26 mouse cellular contexts compared by ENCODE assay signal in the genomic region with DNA sequence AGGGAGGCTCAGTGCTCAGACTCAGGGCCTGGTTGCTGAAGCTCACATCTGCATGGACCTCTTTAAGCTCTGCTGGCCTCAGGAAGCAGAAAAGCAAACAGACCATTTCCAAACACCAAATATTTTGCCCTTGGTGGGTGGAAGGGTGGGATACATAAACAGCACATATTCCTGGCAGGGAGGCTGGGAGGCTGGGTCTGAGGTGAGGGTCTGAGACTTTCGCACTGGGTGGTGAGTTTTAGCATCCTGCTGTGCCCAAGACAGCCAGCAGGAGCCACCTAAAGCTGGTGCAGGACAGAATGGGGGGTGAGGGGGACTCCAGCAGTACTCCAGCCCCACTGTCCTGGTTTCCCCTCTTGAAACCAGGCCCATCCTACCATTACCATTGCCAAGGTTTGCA.
DNase-seq lines count a peak whose midpoint lies in the region; ATAC-seq and TF ChIP-seq lines count a peak whose summit lies in the region.
"Had no signal": no experiment of that assay in that cellular context is flagged by ENCODE, and none has a peak within 500 bp of the region (broad histone marks: within the 10 kb centered on the region; RNA-seq: fewer than 3 reads in every experiment).

No protein-coding gene starts in this region.

- no peak for TF ChIP-seq POLR2A in small intestine, adult 2 months (IDR thresholded peaks at IDR 0.05; ENCODE audit: low read depth, low read length)

- no peak overlapping the region for H3K4me3 ChIP-seq in intestine, embryonic 16.5 days (ENCODE audit: low read length)
- no peak overlapping the region for H3K4me3 ChIP-seq in intestine, embryonic 15.5 days (replicated peaks)
- no peak overlapping the region for H3K4me3 ChIP-seq in limb, embryonic 13.5 days
- no peak overlapping the region for H3K4me3 ChIP-seq in lung, postnatal 0 days (ENCODE audit: low read depth, low read length)
- no peak overlapping the region for H3K4me3 ChIP-seq in small intestine, adult 2 months (ENCODE audit: low read depth, low read length)
- H3K4me3 ChIP-seq: forebrain, embryonic 12.5 days; heart, embryonic 15.5 days; kidney, embryonic 15.5 days; megakaryocyte, embryonic 14.5 days; neural tube, embryonic 12.5 days had no signal

- H3K9ac ChIP-seq in intestine, embryonic 16.5 days (ENCODE audit: low read depth, low read length), result no peak overlapping the region
- no peak overlapping the region for H3K9ac ChIP-seq in intestine, embryonic 15.5 days
- H3K9ac ChIP-seq in limb, embryonic 13.5 days, result no peak overlapping the region
- H3K9ac ChIP-seq in lung, postnatal 0 days (replicated peaks; ENCODE audit: low read depth), result no peak overlapping the region
- H3K9ac ChIP-seq: forebrain, embryonic 12.5 days; heart, embryonic 15.5 days; kidney, embryonic 15.5 days; neural tube, embryonic 12.5 days had no signal

- no peak for ATAC-seq in intestine, embryonic 16.5 days
- no peak for ATAC-seq in intestine, embryonic 15.5 days
- no peak for ATAC-seq in limb, embryonic 13.5 days (ENCODE audit: low FRiP score, low read depth)
- ATAC-seq in lung, postnatal 0 days, result peak; percentile 61
- ATAC-seq: hindbrain, embryonic 16.5 days had no signal

- H3K4me1 ChIP-seq in intestine, embryonic 16.5 days (ENCODE audit: control insufficient read depth, insufficient read depth, low read length), result no peaks in the 10 kb centered on the region
- H3K4me1 ChIP-seq in intestine, embryonic 15.5 days (replicated peaks), result no peaks in the 10 kb centered on the region
- H3K4me1 ChIP-seq in limb, embryonic 13.5 days, result peaks cover 16% of the 10 kb centered on the region
- no peaks in the 10 kb centered on the region for H3K4me1 ChIP-seq in lung, postnatal 0 days (ENCODE audit: insufficient read depth, low read depth, low read length)
- H3K4me1 ChIP-seq in small intestine, adult 2 months (ENCODE audit: control insufficient read depth, insufficient read depth, insufficient read length, low read length), result no peaks in the 10 kb centered on the region
- H3K4me1 ChIP-seq: heart, embryonic 15.5 days; megakaryocyte, embryonic 14.5 days had no signal

- peak; percentile 18 for DNase-seq in lung, postnatal 0 days (ENCODE audit: low spot score)
- DNase-seq in heart, postnatal 14 days, result no peak
- DNase-seq in thymus, postnatal 4 days, result no peak
- no peak for DNase-seq in gastrocnemius, postnatal 4 days (ENCODE audit: low spot score in 2 of 2)
- DNase-seq: adrenal gland, postnatal 25 days; cerebellum, postnatal 10 days; gastrocnemius, postnatal 25 days; heart, postnatal 4 days; kidney, adult 11 months; kidney, postnatal 4 days; layer of hippocampus, adult 9-11 months; left cerebral cortex, postnatal 4 days; midbrain, embryonic 14.5 days; spleen, adult 18-20 months; thymus, adult 18-20 months; thymus, postnatal 36 days had no signal

- H3K9me3 ChIP-seq in intestine, embryonic 16.5 days (ENCODE audit: control insufficient read depth, low read length), result no peaks in the 10 kb centered on the region
- H3K9me3 ChIP-seq in intestine, embryonic 15.5 days, result no peaks in the 10 kb centered on the region
- H3K9me3 ChIP-seq in limb, embryonic 13.5 days, result no peaks in the 10 kb centered on the region
- no peaks in the 10 kb centered on the region for H3K9me3 ChIP-seq in lung, postnatal 0 days (ENCODE audit: low read length)
- H3K9me3 ChIP-seq: forebrain, embryonic 12.5 days; heart, embryonic 15.5 days; kidney, embryonic 15.5 days; neural tube, embryonic 12.5 days had no signal

- peak overlapping the region; percentile 54 for H3K27ac ChIP-seq in intestine, embryonic 16.5 days (ENCODE audit: low read length)
- no peak overlapping the region for H3K27ac ChIP-seq in intestine, embryonic 15.5 days
- peak overlapping the region; percentile 28; the same call in 1 of the 2 replicates for H3K27ac ChIP-seq in limb, embryonic 13.5 days
- H3K27ac ChIP-seq in lung, postnatal 0 days (ENCODE audit: low read length), result 0 out of 2 replicates have a peak overlapping the region, but pooled peaks have one; percentile 7
- H3K27ac ChIP-seq in small intestine, adult 2 months (ENCODE audit: insufficient read depth, low read depth, low read length), result 0 out of 2 replicates have a peak overlapping the region, but pooled peaks have one; percentile 17
- H3K27ac ChIP-seq: forebrain, embryonic 12.5 days; heart, embryonic 15.5 days; kidney, embryonic 15.5 days; neural tube, embryonic 12.5 days had no signal

- no peaks in the 10 kb centered on the region for H3K27me3 ChIP-seq in intestine, embryonic 16.5 days (replicated peaks; ENCODE audit: control insufficient read depth, insufficient read depth, low read length)
- H3K27me3 ChIP-seq in intestine, embryonic 15.5 days (replicated peaks), result no peaks in the 10 kb centered on the region
- no peaks in the 10 kb centered on the region for H3K27me3 ChIP-seq in limb, embryonic 13.5 days
- H3K27me3 ChIP-seq in lung, postnatal 0 days (replicated peaks; ENCODE audit: insufficient read depth, low read length), result no peaks in the 10 kb centered on the region
- no peaks in the 10 kb centered on the region for H3K27me3 ChIP-seq in small intestine, adult 2 months (ENCODE audit: control insufficient read depth, insufficient read depth, low read length)
- H3K27me3 ChIP-seq: forebrain, embryonic 12.5 days; kidney, embryonic 15.5 days; neural tube, embryonic 12.5 days had no signal

- TF ChIP-seq CTCF in lung, postnatal 0 days (IDR thresholded peaks at IDR 0.05), result peak; percentile 42
- TF ChIP-seq CTCF in small intestine, adult 2 months (IDR thresholded peaks at IDR 0.05; ENCODE audit: extremely low read depth, insufficient read length, insufficient replicate concordance, low read depth, low read length), result no peak

- H3K4me2 ChIP-seq in intestine, embryonic 16.5 days (ENCODE audit: low read depth, low read length), result no peak overlapping the region
- no peak overlapping the region for H3K4me2 ChIP-seq in intestine, embryonic 15.5 days (replicated peaks)
- no peak overlapping the region for H3K4me2 ChIP-seq in limb, embryonic 13.5 days (replicated peaks)
- no peak overlapping the region for H3K4me2 ChIP-seq in lung, postnatal 0 days (replicated peaks; ENCODE audit: low read depth, low read length)
- H3K4me2 ChIP-seq: forebrain, embryonic 12.5 days; heart, embryonic 15.5 days; neural tube, embryonic 12.5 days had no signal

- WGBS in intestine, embryonic 16.5 days, result 64% methylated on average over 1 of the region's 1 CpGs
- 75% methylated on average over 1 of the region's 1 CpGs for WGBS in intestine, embryonic 15.5 days
- 63% methylated on average over 1 of the region's 1 CpGs for WGBS in limb, embryonic 13.5 days
- 36% methylated on average over 1 of the region's 1 CpGs for WGBS in lung, postnatal 0 days
- 76% methylated on average over 1 of the region's 1 CpGs for WGBS in small intestine, adult 2 months

- peak; percentile 32; the same call in 1 of the 2 replicates for TF ChIP-seq EP300 in lung, postnatal 0 days (IDR thresholded peaks at IDR 0.05)

- intact Hi-C loops in heart, postnatal 14 days (cut with DNase I), result no loop called here

- no peaks in the 10 kb centered on the region for H3K36me3 ChIP-seq in intestine, embryonic 16.5 days (ENCODE audit: control insufficient read depth, insufficient read depth, low read length)
- H3K36me3 ChIP-seq in intestine, embryonic 15.5 days, result no peaks in the 10 kb centered on the region
- H3K36me3 ChIP-seq in limb, embryonic 13.5 days, result no peaks in the 10 kb centered on the region
- no peaks in the 10 kb centered on the region for H3K36me3 ChIP-seq in lung, postnatal 0 days (ENCODE audit: insufficient read depth, low read length)
- H3K36me3 ChIP-seq in small intestine, adult 2 months (ENCODE audit: control insufficient read depth, insufficient read depth, low read length), result no peaks in the 10 kb centered on the region
- H3K36me3 ChIP-seq: forebrain, embryonic 12.5 days; heart, embryonic 15.5 days; kidney, embryonic 15.5 days; neural tube, embryonic 12.5 days had no signal
